Mouse (Mus musculus): Measurements from ENCODE around the gene Cyp4b1. TPM values are rescaled to one million over a fixed set of nuclear protein-coding genes. Genes with fewer than 3 reads are reported as not detected.
"Not testable (repeated sequence)": the region's sequence is repeated elsewhere in the genome, so short reads cannot be mapped to it uniquely, and the experiment has no call there.

Cyp4b1 gene
- 1.0 and 1.2 TPM in 2 replicates for polyA plus RNA-seq (2012; rRNA removed)
- polyA plus RNA-seq (2014; fragmentation: Nextera tagmentation; extraction: Ambion mirVana), result 0.46 and 1.0 TPM in 2 replicates

- Histone ChIP-seq H3K36me3 (ENCODE audit: control insufficient read depth, insufficient read depth, low read length) (no peaks in the 10 kb centered on the region), H3K4me1 (ENCODE audit: control insufficient read depth, insufficient read depth, low read length) (no peaks in the 10 kb centered on the region), H3K27ac (replicated peaks; ENCODE audit: low read depth, low read length) (no peak within 1 kb of the TSS), H3K9me3 (ENCODE audit: control insufficient read depth, low read length) (no peaks in the 10 kb centered on the region), H3K4me2 (replicated peaks; ENCODE audit: low read depth, low read length, severe bottlenecking) (no peak within 1 kb of the TSS), H3K27me3 (ENCODE audit: control insufficient read depth, insufficient read depth, low read length) (no peaks in the 10 kb centered on the region), H3K9ac (ENCODE audit: low read depth, low read length, severe bottlenecking) (no peak within 1 kb of the TSS), H3K4me3 (replicated peaks; ENCODE audit: low read length) (no peak within 1 kb of the TSS)
- ATAC-seq (ENCODE audit: low FRiP score, low read depth), result no peak
- DNase-seq (ENCODE audit: low spot score), result peak; percentile 30
- no peak for TF ChIP-seq POLR2A (IDR thresholded peaks at IDR 0.05; ENCODE audit: borderline replicate concordance, extremely low read depth, insufficient read depth, insufficient read length)
- WGBS, result 82% methylated on average over 9 of the region's 9 CpGs
Measured at GRCm38 (mm10) chr4:115647580-115647979, at the start of gene Cyp4b1. Cyp4b1 (minus strand) TSS chr4:115647723.

GRCm38 (mm10) chr4:115686299-115686698, 38.8 kb upstream of the Cyp4b1 start:
- H3K27me3 ChIP-seq (ENCODE audit: control insufficient read depth, insufficient read depth, low read length), result no peaks in the 10 kb centered on the region
- no peak overlapping the region for H3K4me2 ChIP-seq (replicated peaks; ENCODE audit: low read depth, low read length, severe bottlenecking)
- H3K27ac ChIP-seq (replicated peaks; ENCODE audit: low read depth, low read length), result no peak overlapping the region
- 62% methylated on average over 4 of the region's 4 CpGs for WGBS
- no peak overlapping the region for H3K9ac ChIP-seq (ENCODE audit: low read depth, low read length, severe bottlenecking)
- H3K9me3 ChIP-seq (ENCODE audit: control insufficient read depth, low read length), result no peaks in the 10 kb centered on the region
- ATAC-seq (ENCODE audit: low FRiP score, low read depth) (no peak), DNase-seq (ENCODE audit: low spot score) (no peak)
- no peaks in the 10 kb centered on the region for H3K36me3 ChIP-seq (ENCODE audit: control insufficient read depth, insufficient read depth, low read length)
- H3K4me1 ChIP-seq (ENCODE audit: control insufficient read depth, insufficient read depth, low read length), result no peaks in the 10 kb centered on the region
- TF ChIP-seq POLR2A (IDR thresholded peaks at IDR 0.05; ENCODE audit: borderline replicate concordance, extremely low read depth, insufficient read depth, insufficient read length), result no peak
- H3K4me3 ChIP-seq (replicated peaks; ENCODE audit: low read length), result no peak overlapping the region

DNA sequence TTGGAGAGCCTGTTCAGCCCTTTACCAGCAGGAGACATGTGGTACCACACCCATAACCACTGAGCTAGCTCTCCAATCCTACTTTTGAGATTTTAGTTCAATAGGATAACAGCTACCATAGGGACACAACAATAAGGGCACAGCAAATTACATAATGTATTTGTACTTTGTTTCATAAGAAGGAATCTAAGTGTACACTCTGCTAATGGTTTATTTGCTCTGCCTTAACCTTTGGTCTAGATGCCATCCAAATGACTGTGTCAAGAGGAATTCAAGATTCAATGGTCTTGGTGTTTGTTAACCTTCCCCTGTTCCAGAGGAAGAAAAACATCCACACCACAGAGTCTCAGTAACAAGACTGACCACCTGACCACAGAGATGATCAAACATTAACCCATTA, 11.7 kb upstream of the Cyp4b1 start:
- Histone ChIP-seq H3K4me2 (replicated peaks; ENCODE audit: low read depth, low read length, severe bottlenecking) (no peak overlapping the region), H3K4me3 (replicated peaks; ENCODE audit: low read length) (no peak overlapping the region), H3K9ac (ENCODE audit: low read depth, low read length, severe bottlenecking) (no peak overlapping the region), H3K27ac (replicated peaks; ENCODE audit: low read depth, low read length) (no peak overlapping the region), H3K4me1 (ENCODE audit: control insufficient read depth, insufficient read depth, low read length) (no peaks in the 10 kb centered on the region), H3K27me3 (ENCODE audit: control insufficient read depth, insufficient read depth, low read length) (no peaks in the 10 kb centered on the region), H3K36me3 (ENCODE audit: control insufficient read depth, insufficient read depth, low read length) (no peaks in the 10 kb centered on the region), H3K9me3 (ENCODE audit: control insufficient read depth, low read length) (no peaks in the 10 kb centered on the region)
- DNase-seq (ENCODE audit: low spot score), result no peak
- TF ChIP-seq POLR2A (IDR thresholded peaks at IDR 0.05; ENCODE audit: borderline replicate concordance, extremely low read depth, insufficient read depth, insufficient read length), result no peak
- no peak for ATAC-seq (ENCODE audit: low FRiP score, low read depth)

GRCm38 (mm10) chr4:115657867-115658249, 10.3 kb upstream of the Cyp4b1 start:
- TF ChIP-seq POLR2A (IDR thresholded peaks at IDR 0.05; ENCODE audit: borderline replicate concordance, extremely low read depth, insufficient read depth, insufficient read length), result no peak
- ATAC-seq (ENCODE audit: low FRiP score, low read depth) (no peak), DNase-seq (ENCODE audit: low spot score) (no peak)
- Histone ChIP-seq H3K36me3 (ENCODE audit: control insufficient read depth, insufficient read depth, low read length) (no peaks in the 10 kb centered on the region), H3K9me3 (ENCODE audit: control insufficient read depth, low read length) (no peaks in the 10 kb centered on the region), H3K4me2 (replicated peaks; ENCODE audit: low read depth, low read length, severe bottlenecking) (peak overlapping the region; percentile 67; the same call in 1 of the 2 replicates), H3K4me1 (ENCODE audit: control insufficient read depth, insufficient read depth, low read length) (no peaks in the 10 kb centered on the region), H3K4me3 (replicated peaks; ENCODE audit: low read length) (no peak overlapping the region), H3K9ac (ENCODE audit: low read depth, low read length, severe bottlenecking) (no peak overlapping the region), H3K27me3 (ENCODE audit: control insufficient read depth, insufficient read depth, low read length) (no peaks in the 10 kb centered on the region), H3K27ac (replicated peaks; ENCODE audit: low read depth, low read length) (no peak overlapping the region)

DNA sequence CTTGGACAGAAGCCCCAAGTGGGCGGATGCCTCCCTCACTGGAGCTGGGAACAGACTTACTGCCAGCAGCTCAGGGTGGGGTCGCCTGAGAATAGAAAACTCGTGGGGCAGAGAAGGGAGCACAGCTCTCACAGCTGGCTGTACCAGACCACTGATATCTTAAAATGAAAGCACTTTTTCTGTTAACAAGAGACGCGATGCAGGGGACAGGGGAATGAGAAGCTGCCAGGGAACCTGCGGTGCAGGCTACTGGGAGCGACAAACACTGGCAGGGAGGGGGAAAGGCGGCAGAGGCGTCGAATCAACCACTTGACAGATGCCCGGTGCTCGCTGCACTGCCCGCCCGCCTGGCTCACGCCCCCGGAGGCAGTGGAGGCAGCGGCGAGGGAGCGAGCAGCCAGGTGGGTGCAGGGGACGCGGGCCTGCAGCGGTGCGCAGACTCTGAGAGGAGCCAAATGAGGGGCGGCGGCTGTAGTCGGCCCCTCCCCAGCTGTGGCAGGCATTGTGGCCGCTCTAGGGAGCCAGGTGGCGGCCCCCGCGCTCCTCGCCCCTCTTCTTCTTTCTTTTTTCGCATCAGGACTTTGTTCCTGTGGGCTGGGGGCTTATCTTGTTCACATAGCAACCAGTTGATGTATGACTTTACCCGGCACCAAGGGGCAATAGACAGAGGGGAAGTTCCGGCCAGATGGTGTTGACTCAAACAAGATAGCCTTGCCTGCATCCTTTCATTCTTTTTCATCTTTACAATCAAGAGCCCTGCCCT, 9.8 kb upstream of the Cyp4b1 start:
- Histone ChIP-seq H3K4me2 (replicated peaks; ENCODE audit: low read depth, low read length, severe bottlenecking) (peak overlapping the region; percentile 67), H3K9ac (ENCODE audit: low read depth, low read length, severe bottlenecking) (peak overlapping the region; percentile 54), H3K36me3 (ENCODE audit: control insufficient read depth, insufficient read depth, low read length) (no peaks in the 10 kb centered on the region), H3K9me3 (ENCODE audit: control insufficient read depth, low read length) (no peaks in the 10 kb centered on the region), H3K4me1 (ENCODE audit: control insufficient read depth, insufficient read depth, low read length) (no peaks in the 10 kb centered on the region), H3K27ac (replicated peaks; ENCODE audit: low read depth, low read length) (no peak overlapping the region), H3K4me3 (replicated peaks; ENCODE audit: low read length) (peak overlapping the region; percentile 39), H3K27me3 (ENCODE audit: control insufficient read depth, insufficient read depth, low read length) (no peaks in the 10 kb centered on the region)
- 2% methylated on average over 23 of the region's 34 CpGs for WGBS
- no peak for TF ChIP-seq POLR2A (IDR thresholded peaks at IDR 0.05; ENCODE audit: borderline replicate concordance, extremely low read depth, insufficient read depth, insufficient read length)
- DNase-seq (ENCODE audit: low spot score) (no peak), ATAC-seq (ENCODE audit: low FRiP score, low read depth) (no peak)

DNA sequence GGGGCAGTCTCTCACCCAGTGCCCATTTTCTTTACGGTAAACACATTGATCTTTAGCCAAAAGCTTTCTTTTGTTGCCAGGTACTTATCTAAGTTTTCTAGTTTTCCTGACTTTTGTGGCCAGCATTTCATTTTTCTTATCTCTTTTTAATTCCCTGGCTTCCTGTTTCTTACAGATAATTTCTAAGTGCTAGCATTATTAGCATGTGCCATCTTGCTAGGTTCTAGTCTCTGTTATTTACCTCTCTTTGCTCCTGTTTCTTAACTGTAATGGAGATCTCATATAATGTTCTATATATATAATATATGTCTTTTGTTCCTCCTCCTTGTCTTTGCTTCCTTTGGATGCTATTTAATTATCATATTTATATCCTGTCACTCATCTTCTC, 9.0 kb upstream of the Cyp4b1 start:
- DNase-seq (ENCODE audit: low spot score); H3K4me2 ChIP-seq (replicated peaks; ENCODE audit: low read depth, low read length, severe bottlenecking); H3K4me3 ChIP-seq (replicated peaks; ENCODE audit: low read length); H3K27ac ChIP-seq (replicated peaks; ENCODE audit: low read depth, low read length); H3K36me3 ChIP-seq (ENCODE audit: control insufficient read depth, insufficient read depth, low read length); H3K4me1 ChIP-seq (ENCODE audit: control insufficient read depth, insufficient read depth, low read length); H3K27me3 ChIP-seq (ENCODE audit: control insufficient read depth, insufficient read depth, low read length); H3K9me3 ChIP-seq (ENCODE audit: control insufficient read depth, low read length); H3K9ac ChIP-seq (ENCODE audit: low read depth, low read length, severe bottlenecking); ATAC-seq (ENCODE audit: low FRiP score, low read depth): not testable (repeated sequence)
- WGBS, result 88% methylated on average over 1 of the region's 1 CpGs

DNA sequence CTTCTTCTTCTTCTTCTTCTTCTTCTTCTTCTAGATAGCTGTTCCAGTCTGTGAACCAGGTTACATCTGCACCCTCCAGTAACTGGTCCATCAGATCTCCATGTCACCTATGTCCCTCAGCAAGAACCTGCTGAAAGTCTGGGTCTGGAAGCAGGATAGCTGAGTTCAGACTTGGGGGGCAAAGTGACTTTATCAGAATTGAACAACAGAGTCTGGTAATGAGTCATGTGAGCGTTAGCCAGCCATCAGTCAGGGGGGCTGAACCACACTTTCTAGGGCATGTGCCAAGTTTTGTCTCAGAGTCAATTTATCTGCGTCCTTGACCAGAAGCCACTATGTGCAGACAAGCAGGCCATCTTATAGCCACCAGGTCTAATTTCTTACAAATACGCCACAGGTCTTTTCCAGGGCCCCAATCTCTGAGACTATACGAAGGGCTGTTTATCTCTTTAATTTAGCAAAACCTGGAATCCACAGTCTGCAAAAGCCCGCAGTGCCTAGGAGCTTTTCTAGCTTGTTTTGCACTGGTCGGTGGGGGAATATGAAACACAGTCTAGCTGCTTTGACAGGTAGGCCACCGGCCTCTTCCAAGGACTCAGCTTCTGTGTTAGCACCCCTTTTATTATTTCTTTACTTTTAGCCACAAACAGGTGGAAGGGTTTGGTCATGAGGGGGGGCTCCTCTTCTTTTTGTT, 8.5 kb upstream of the Cyp4b1 start:
- 85% methylated on average over 7 of the region's 7 CpGs for WGBS

More for the DNA sequence above, 8.5 kb upstream of the Cyp4b1 start:
- not testable (repeated sequence) for H3K27ac ChIP-seq (replicated peaks; ENCODE audit: low read depth, low read length); H3K4me3 ChIP-seq (replicated peaks; ENCODE audit: low read length); H3K9me3 ChIP-seq (ENCODE audit: control insufficient read depth, low read length); ATAC-seq (ENCODE audit: low FRiP score, low read depth); DNase-seq (ENCODE audit: low spot score); H3K36me3 ChIP-seq (ENCODE audit: control insufficient read depth, insufficient read depth, low read length); H3K9ac ChIP-seq (ENCODE audit: low read depth, low read length, severe bottlenecking); H3K4me2 ChIP-seq (replicated peaks; ENCODE audit: low read depth, low read length, severe bottlenecking); H3K4me1 ChIP-seq (ENCODE audit: control insufficient read depth, insufficient read depth, low read length); H3K27me3 ChIP-seq (ENCODE audit: control insufficient read depth, insufficient read depth, low read length)
